Mouse (Mus musculus) Muller cell, postnatal 12 days (primary cell): ENCODE data around the gene Crisp3.
A peak's percentile ranks its signal among the peaks of the same experiment; 100 is the strongest.
"Not testable (repeated sequence)": the region's sequence is repeated elsewhere in the genome, so short reads cannot be mapped to it uniquely, and the experiment has no call there.

Experiments used
- DNase-seq: peaks from one replicate; pipeline ENCODE4 v3.0.0-alpha.2; 2015; ENCODE audit errors: inconsistent ontology term

Gene Crisp3

GRCm38 (mm10) chr17:40242135-40242534 lies at the start of gene Crisp3:
Crisp3 (minus strand) TSS chr17:40242288.
- no peak for DNase-seq

GRCm38 (mm10) chr17:40285435-40285834 lies 43.3 kb upstream of the Crisp3 start:
- DNase-seq = no peak

- DNase-seq = no peak
Measured at GRCm38 (mm10) chr17:40275519-40275918, 33.4 kb upstream of the Crisp3 start.

- DNase-seq = no peak
Measured at GRCm38 (mm10) chr17:40274906-40275470, 32.9 kb upstream of the Crisp3 start.

- DNase-seq = no peak
Measured at GRCm38 (mm10) chr17:40252487-40252886, 10.4 kb upstream of the Crisp3 start.

GRCm38 (mm10) chr17:40208540-40208939 lies 33.5 kb downstream of the Crisp3 start, which contains the start of gene Pgk2:
Pgk2 (minus strand) TSS chr17:40208640.
- no peak for DNase-seq

GRCm38 (mm10) chr17:40201803-40202202 lies 40.3 kb downstream of the Crisp3 start:
- DNase-seq = not testable (repeated sequence)

- peak; percentile 50 for DNase-seq
Measured at GRCm38 (mm10) chr17:40190192-40190591, 51.9 kb downstream of the Crisp3 start.
